Mouse (Mus musculus): ENCODE results near the gene Ccdc106.

- TF ChIP-seq CTCF (IDR thresholded peaks at IDR 0.05; ENCODE audit: borderline replicate concordance, insufficient read depth, low read depth, low read length), result no peak
- TF ChIP-seq POLR2A (IDR thresholded peaks at IDR 0.05; ENCODE audit: borderline replicate concordance, insufficient read depth, low read length), result no peak
Observed at GRCm38 (mm10) chr7:5085512-5085911, 65.2 kb downstream of the Ccdc106 start.

Measured in cerebellum, adult 2 months (tissue).